Mouse (Mus musculus) CH12.LX (cell line): ENCODE data around the gene Rbm47. TPM values are rescaled to one million over a fixed set of nuclear protein-coding genes. Genes with fewer than 3 reads are reported as not detected.

Experiments
- DNase-seq: peaks from one replicate; pipeline ENCODE4 v3.0.0-alpha.2; 2013; ENCODE audit errors: extremely low read depth
- H3K27ac ChIP-seq: 2 replicates; pipeline ENCODE4 v1.5.1; 2012; ENCODE audit warnings: low read depth, mild to moderate bottlenecking, control low read depth, moderate library complexity; ENCODE audit not compliant: insufficient read depth
- H3K27me3 ChIP-seq: replicated peaks from 2 replicates; pipeline ENCODE3; 2012; ENCODE audit warnings: inconsistent platforms
- H3K36me3 ChIP-seq, 2 experiments: replicated peaks in 1 of 2; 2 replicates each; pipeline versions ENCODE3 to v1.6.1; 2012; ENCODE audit warnings: inconsistent platforms in 1 of 2, low read length in 1 of 2, mild to moderate bottlenecking in 1 of 2, mixed read lengths in 1 of 2, moderate library complexity in 1 of 2; ENCODE audit not compliant: control insufficient read depth in 1 of 2, insufficient read depth in 1 of 2
- H3K4me1 ChIP-seq, 2 experiments: 2 replicates each; pipeline ENCODE4 v1.6.1; 2012; ENCODE audit warnings: inconsistent platforms in 1 of 2, moderate library complexity in 1 of 2; ENCODE audit not compliant: insufficient read depth in 2 of 2, control insufficient read depth in 1 of 2
- H3K4me2 ChIP-seq: 2 replicates; pipeline ENCODE4 v1.6.1; 2012; ENCODE audit warnings: low read depth, mild to moderate bottlenecking, control low read depth; ENCODE audit not compliant: poor library complexity, insufficient read depth, severe bottlenecking
- H3K4me3 ChIP-seq, 3 experiments: fragments of 150-350 bp in 1 of 3; sonication (generic) in 1 of 3; replicated peaks in 1 of 3; 2 replicates each; pipeline versions ENCODE3 to v1.5.1; 2011 to 2012; ENCODE audit warnings: low read depth in 2 of 3, low read length in 2 of 3, mild to moderate bottlenecking in 2 of 3, moderate library complexity in 2 of 3, control low read depth in 1 of 3, improper control_type of control experiment in 1 of 3, inconsistent platforms in 1 of 3, mixed read lengths in 1 of 3; ENCODE audit not compliant: poor library complexity in 1 of 3
- H3K79me2 ChIP-seq: replicated peaks from 2 replicates; pipeline ENCODE4 v1.6.1; 2012; ENCODE audit warnings: mild to moderate bottlenecking, moderate library complexity; ENCODE audit not compliant: control insufficient read depth, poor library complexity, insufficient read depth, severe bottlenecking; ENCODE audit errors: extremely low read depth
- H3K9ac ChIP-seq: 2 replicates; pipeline ENCODE4 v1.6.1; 2012; ENCODE audit warnings: low read depth, mild to moderate bottlenecking, control low read depth, moderate library complexity; ENCODE audit not compliant: insufficient read depth
- H3K9me3 ChIP-seq: replicated peaks from 2 replicates; pipeline ENCODE3; 2012; ENCODE audit warnings: low read length, inconsistent platforms, mixed read lengths
- BHLHE40 ChIP-seq: IDR thresholded peaks from 2 replicates; pipeline ENCODE4 v1.6.1; 2011; ENCODE audit warnings: mild to moderate bottlenecking, low read depth, low read length, improper control_type of control experiment
- CHD1 ChIP-seq: IDR thresholded peaks from 2 replicates; pipeline ENCODE4 v1.6.1; 2012; ENCODE audit warnings: low read depth, low read length, improper control_type of control experiment, inconsistent platforms
- CHD2 ChIP-seq: IDR thresholded peaks from 2 replicates; pipeline ENCODE4 v1.6.1; 2011; ENCODE audit warnings: low read length, improper control_type of control experiment
- CTCF ChIP-seq, 2 experiments: IDR thresholded peaks in 1 of 2; conservative IDR thresholded peaks in 1 of 2; 2 replicates each; pipeline ENCODE4 v1.5.1; 2011 to 2012; ENCODE audit warnings: low read depth in 2 of 2, low read length in 2 of 2, improper control_type of control experiment in 1 of 2, inconsistent platforms in 1 of 2, mild to moderate bottlenecking in 1 of 2, moderate library complexity in 1 of 2
- E2F4 ChIP-seq: IDR thresholded peaks from 2 replicates; pipeline ENCODE4 v1.6.1; 2011; ENCODE audit warnings: low read depth, low read length, improper control_type of control experiment; ENCODE audit not compliant: insufficient replicate concordance
- EP300 ChIP-seq: IDR thresholded peaks from 2 replicates; pipeline ENCODE4 v1.6.1; 2011; ENCODE audit warnings: low read length, improper control_type of control experiment
- ETS1 ChIP-seq: conservative IDR thresholded peaks from 2 replicates; pipeline ENCODE4 v1.6.1; 2012; ENCODE audit warnings: low read depth, mild to moderate bottlenecking, inconsistent platforms, low read length, improper control_type of control experiment, moderate library complexity
- GABPA ChIP-seq: IDR thresholded peaks from 2 replicates; pipeline ENCODE4 v1.6.1; 2012; ENCODE audit warnings: low read depth, low read length, improper control_type of control experiment, inconsistent platforms; ENCODE audit not compliant: insufficient replicate concordance
- IRF4 ChIP-seq: IDR thresholded peaks from 2 replicates; pipeline ENCODE4 v1.6.1; 2014; ENCODE audit warnings: low read depth, mild to moderate bottlenecking, inconsistent platforms, low read length, improper control_type of control experiment
- MAFK ChIP-seq: IDR thresholded peaks from 2 replicates; pipeline ENCODE4 v1.6.1; 2011; ENCODE audit warnings: low read length, improper control_type of control experiment; ENCODE audit not compliant: insufficient replicate concordance
- MAX ChIP-seq: IDR thresholded peaks from 2 replicates; pipeline ENCODE4 v1.6.1; 2011; ENCODE audit warnings: low read length, improper control_type of control experiment
- MAZ ChIP-seq: IDR thresholded peaks from 2 replicates; pipeline ENCODE4 v1.6.1; 2012; ENCODE audit warnings: low read depth, mild to moderate bottlenecking, inconsistent platforms, low read length, improper control_type of control experiment, moderate library complexity
- MEF2A ChIP-seq: IDR thresholded peaks from 2 replicates; pipeline ENCODE4 v1.6.1; 2014; ENCODE audit warnings: low read depth, mild to moderate bottlenecking, inconsistent platforms, low read length, improper control_type of control experiment, borderline replicate concordance
- MXI1 ChIP-seq: IDR thresholded peaks from 2 replicates; pipeline ENCODE4 v1.6.1; 2011; ENCODE audit warnings: mild to moderate bottlenecking, low read depth, low read length, improper control_type of control experiment
- MYC ChIP-seq: IDR thresholded peaks from 2 replicates; pipeline ENCODE4 v1.6.1; 2011; ENCODE audit warnings: low read depth, mild to moderate bottlenecking, improper control_type of control experiment, low read length
- NELFE ChIP-seq: IDR thresholded peaks from 2 replicates; pipeline ENCODE4 v1.6.1; 2011; ENCODE audit warnings: low read depth, low read length, improper control_type of control experiment
- PAX5 ChIP-seq: IDR thresholded peaks from 2 replicates; pipeline ENCODE4 v1.6.1; 2012; ENCODE audit warnings: low read length, inconsistent platforms, mixed read lengths
- POLR2A ChIP-seq: IDR thresholded peaks from 2 replicates; pipeline ENCODE4 v1.6.1; 2011; ENCODE audit warnings: low read depth, mild to moderate bottlenecking, improper control_type of control experiment, low read length
- POLR2AphosphoS2 ChIP-seq: IDR thresholded peaks from 2 replicates; pipeline ENCODE4 v1.6.1; 2011; ENCODE audit warnings: low read depth, low read length, improper control_type of control experiment
- RAD21 ChIP-seq: IDR thresholded peaks from 2 replicates; pipeline ENCODE4 v1.6.1; 2011; ENCODE audit warnings: low read depth, mild to moderate bottlenecking, low read length, improper control_type of control experiment, moderate library complexity
- RCOR1 ChIP-seq: conservative IDR thresholded peaks from 2 replicates; pipeline ENCODE4 v1.6.1; 2012; ENCODE audit warnings: low read depth, mild to moderate bottlenecking, inconsistent platforms, low read length, improper control_type of control experiment
- SIN3A ChIP-seq: IDR thresholded peaks from 2 replicates; pipeline ENCODE4 v1.6.1; 2012; ENCODE audit warnings: low read length, improper control_type of control experiment, inconsistent platforms
- TBP ChIP-seq: conservative IDR thresholded peaks from 2 replicates; pipeline ENCODE4 v1.6.1; 2011; ENCODE audit warnings: low read depth, low read length, improper control_type of control experiment
- TCF12 ChIP-seq: IDR thresholded peaks from 2 replicates; pipeline ENCODE4 v1.6.1; 2014; ENCODE audit warnings: low read depth, mild to moderate bottlenecking, inconsistent platforms, low read length, improper control_type of control experiment
- UBTF ChIP-seq: IDR thresholded peaks from 2 replicates; pipeline ENCODE4 v1.6.1; 2012; ENCODE audit warnings: low read depth, mild to moderate bottlenecking, inconsistent platforms, low read length, improper control_type of control experiment, moderate library complexity
- USF1 ChIP-seq: IDR thresholded peaks from 2 replicates; pipeline ENCODE4 v1.6.1; 2014; ENCODE audit warnings: low read depth, mild to moderate bottlenecking, inconsistent platforms, low read length, improper control_type of control experiment
- USF2 ChIP-seq: conservative IDR thresholded peaks from 2 replicates; pipeline ENCODE4 v1.6.1; 2011; ENCODE audit warnings: low read depth, low read length, improper control_type of control experiment
- ZMIZ1 ChIP-seq: IDR thresholded peaks from 2 replicates; pipeline ENCODE4 v1.6.1; 2012; ENCODE audit warnings: low read depth, mild to moderate bottlenecking, inconsistent platforms, low read length, improper control_type of control experiment
- ZNF384 ChIP-seq: IDR thresholded peaks from 2 replicates; pipeline ENCODE4 v1.6.1; 2012; ENCODE audit warnings: low read depth, low read length, improper control_type of control experiment, inconsistent platforms
- dilution Hi-C: fragments of 300-500 bp; cut with MboI; formaldehyde crosslinking; loops from 2 replicates; pipeline ENCODE4 v1.14.3; 2020; ENCODE audit warnings: low sequenced_read_pairs; ENCODE audit not compliant: extremely low pct_unique_long_range_greater_than_20kb, extremely low pct_ligation_motif_present
- in situ Hi-C: fragments of 300-500 bp; cut with MboI; formaldehyde crosslinking; loops from 3 replicates; pipeline ENCODE4 v1.14.3; 2019; ENCODE audit warnings: low sequenced_read_pairs, low pct_ligation_motif_present, low pct_unique_long_range_greater_than_20kb, mixed read lengths
- polyA plus RNA-seq: library from polyadenylated mRNA; unstranded; fragments of >175 nt; gene quantifications from 2 replicates; pipeline ENCODE4 v1.2.1, GENCODE M21; 2012; ENCODE audit warnings: low read depth; ENCODE audit not compliant: insufficient read length
- total RNA-seq, 2 experiments: library from RNA; depleted of rRNA; stranded (reverse); fragments of 300-350 nt in 1 of 2; fragments of >200 nt in 1 of 2; gene quantifications; 2 replicates each; pipeline ENCODE4 v1.2.3; 2012 to 2014

The Rbm47 gene
- total and polyA plus RNA-seq, 3 experiments = 0.08 to 9.2 (median 1.1) TPM

GRCm38 (mm10) chr5:66052777-66053548 lies 120.0 kb downstream of the Rbm47 start:
- dilution Hi-C loops (no loop called here), in situ Hi-C loops (no loop called here)
- Histone ChIP-seq H3K36me3 (no peaks in the 10 kb centered on the region), H3K9ac (no peak overlapping the region), H3K27ac (no peak overlapping the region), H3K79me2 (peaks cover 12% of the 10 kb centered on the region; the same call in 1 of the 2 replicates), H3K4me1 (peaks cover 3 to 6% of the 10 kb centered on the region in 2 experiments; a peak in 2 of 4 replicates), H3K4me3 (no peak overlapping the region), H3K4me2 (no peak overlapping the region), H3K27me3 (no peaks in the 10 kb centered on the region), H3K9me3 (no peaks in the 10 kb centered on the region)
- TF ChIP-seq CHD1 (no peak), RAD21 (no peak), MAFK (no peak), TCF12 (no peak), SIN3A (no peak), E2F4 (no peak), MAZ (no peak), MAX (no peak), ZMIZ1 (no peak), MEF2A (no peak), ZNF384 (no peak), CTCF (conservative IDR thresholded peaks at IDR 0.05 in 1 of 2, IDR thresholded peaks at IDR 0.05 in 1 of 2; ENCODE audit: low read depth in 2 of 2, low read length in 2 of 2) (no peak), PAX5 (no peak), MYC (no peak), USF2 (no peak), BHLHE40 (no peak)
- DNase-seq = no peak

- in situ Hi-C loops = no loop called here
- Histone ChIP-seq H3K4me3 (no peak overlapping the region), H3K36me3 (peaks cover 0 to 1% of the 10 kb centered on the region in 2 experiments), H3K79me2 (peaks cover 7% of the 10 kb centered on the region; the same call in 1 of the 2 replicates), H3K4me2 (no peak overlapping the region), H3K27me3 (no peaks in the 10 kb centered on the region), H3K27ac (no peak overlapping the region), H3K9ac (no peak overlapping the region), H3K9me3 (no peaks in the 10 kb centered on the region), H3K4me1 (peaks cover 3 to 6% of the 10 kb centered on the region in 2 experiments; a peak in 2 of 4 replicates)
- dilution Hi-C loops = no loop called here
- TF ChIP-seq MAFK (no peak), ETS1 (no peak), UBTF (no peak), MAZ (no peak), TBP (no peak), CHD2 (no peak), GABPA (no peak), E2F4 (no peak), MYC (no peak), NELFE (no peak), CHD1 (no peak), POLR2A (no peak), USF1 (no peak), MXI1 (no peak), POLR2AphosphoS2 (no peak), ZMIZ1 (no peak), IRF4 (no peak), PAX5 (no peak), RCOR1 (no peak), EP300 (no peak)
- DNase-seq = no peak
Measured at GRCm38 (mm10) chr5:66050841-66051240, 122.1 kb downstream of the Rbm47 start.
